Mouse (Mus musculus): ENCODE measurements at regions not wholly inside any gene's neighbourhood (a gene's known extent, or its start where the extent isn't known, plus 50 kb on each side); places are given as distances from the start of the nearest gene placed in this dataset.

GRCm38 (mm10) chr5:119125745-119126144, 544.7 kb upstream of the Tbx3 start:
- TF ChIP-seq MAZ (IDR thresholded peaks at IDR 0.05; ENCODE audit: low read depth, low read length) (no peak), MXI1 (IDR thresholded peaks at IDR 0.05; ENCODE audit: low read depth, low read length) (no peak), POLR2AphosphoS5 (IDR thresholded peaks at IDR 0.05; ENCODE audit: borderline replicate concordance, low read depth, low read length) (no peak), CTCF (IDR thresholded peaks at IDR 0.05 in 2 of 3, conservative IDR thresholded peaks at IDR 0.05 in 1 of 3; ENCODE audit: control insufficient read depth in 1 of 3, insufficient read depth in 1 of 3, low read depth in 2 of 3, low read length in 3 of 3, poor library complexity in 1 of 3, severe bottlenecking in 1 of 3) (no peak), SIN3A (IDR thresholded peaks at IDR 0.05; ENCODE audit: low read length) (no peak), POLR2AphosphoS2 (IDR thresholded peaks at IDR 0.05; ENCODE audit: low read length) (no peak), MAX (IDR thresholded peaks at IDR 0.05; ENCODE audit: low read length) (no peak), SMC3 (IDR thresholded peaks at IDR 0.05; ENCODE audit: low read depth, low read length) (no peak), KAT2A (conservative IDR thresholded peaks at IDR 0.05; ENCODE audit: low read depth, low read length) (no peak), RCOR1 (IDR thresholded peaks at IDR 0.05; ENCODE audit: low read depth, low read length) (no peak), ZKSCAN1 (IDR thresholded peaks at IDR 0.05; ENCODE audit: low read depth, low read length) (no peak), ZMIZ1 (IDR thresholded peaks at IDR 0.05; ENCODE audit: low read depth, low read length) (no peak)
- H3K9me3 ChIP-seq (replicated peaks; ENCODE audit: insufficient read depth, low read length), result no peaks in the 10 kb centered on the region
- no peak overlapping the region for H3K9ac ChIP-seq (ENCODE audit: control insufficient read depth, low read depth, low read length, poor library complexity, severe bottlenecking)
- no peak overlapping the region for H3K27ac ChIP-seq (ENCODE audit: control insufficient read depth, low read depth, low read length)
- H3K27me3 ChIP-seq (ENCODE audit: control insufficient read depth in 1 of 2, insufficient read depth in 2 of 2, low read length in 2 of 2), result no peaks in the 10 kb centered on the region
- DNase-seq (ENCODE audit: low read depth, low spot score), result no peak
- H3K36me3 ChIP-seq (ENCODE audit: control insufficient read depth in 1 of 2, insufficient read depth in 2 of 2, low read length in 2 of 2), result no peaks in the 10 kb centered on the region
- no peaks in the 10 kb centered on the region for H3K4me1 ChIP-seq (ENCODE audit: control insufficient read depth in 1 of 2, insufficient read depth in 2 of 2, low read length in 2 of 2)
- no peaks in the 10 kb centered on the region for H3K79me2 ChIP-seq (ENCODE audit: control insufficient read depth, insufficient read depth, low read length, poor library complexity)
- no peak overlapping the region for H3K4me3 ChIP-seq (ENCODE audit: control insufficient read depth in 1 of 2, insufficient read depth in 1 of 2, low read depth in 2 of 2, low read length in 2 of 2)

- H3K4me3 ChIP-seq (ENCODE audit: control insufficient read depth in 1 of 2, insufficient read depth in 1 of 2, low read depth in 2 of 2, low read length in 2 of 2), result no peak overlapping the region
- no peaks in the 10 kb centered on the region for H3K79me2 ChIP-seq (ENCODE audit: control insufficient read depth, insufficient read depth, low read length, poor library complexity)
- H3K4me1 ChIP-seq (ENCODE audit: control insufficient read depth in 1 of 2, insufficient read depth in 2 of 2, low read length in 2 of 2), result no peaks in the 10 kb centered on the region
- no peak for DNase-seq (ENCODE audit: low read depth, low spot score)
- H3K9me3 ChIP-seq (replicated peaks; ENCODE audit: insufficient read depth, low read length), result no peaks in the 10 kb centered on the region
- no peak overlapping the region for H3K9ac ChIP-seq (ENCODE audit: control insufficient read depth, low read depth, low read length, poor library complexity, severe bottlenecking)
- no peak for TF ChIP-seq SIN3A (IDR thresholded peaks at IDR 0.05; ENCODE audit: low read length)
- H3K27ac ChIP-seq (ENCODE audit: control insufficient read depth, low read depth, low read length), result no peak overlapping the region
- H3K27me3 ChIP-seq (ENCODE audit: control insufficient read depth in 1 of 2, insufficient read depth in 2 of 2, low read length in 2 of 2), result no peaks in the 10 kb centered on the region
- no peaks in the 10 kb centered on the region for H3K36me3 ChIP-seq (ENCODE audit: control insufficient read depth in 1 of 2, insufficient read depth in 2 of 2, low read length in 2 of 2)
These were observed 540.3 kb upstream of the Tbx3 start for GRCm38 (mm10) chr5:119130176-119130575.

- Histone ChIP-seq H3K9me3 (replicated peaks; ENCODE audit: insufficient read depth, low read length) (no peaks in the 10 kb centered on the region), H3K27ac (ENCODE audit: control insufficient read depth, low read depth, low read length) (no peak overlapping the region), H3K79me2 (ENCODE audit: control insufficient read depth, insufficient read depth, low read length, poor library complexity) (no peaks in the 10 kb centered on the region), H3K27me3 (ENCODE audit: control insufficient read depth in 1 of 2, insufficient read depth in 2 of 2, low read length in 2 of 2) (no peaks in the 10 kb centered on the region), H3K4me3 (ENCODE audit: control insufficient read depth in 1 of 2, insufficient read depth in 1 of 2, low read depth in 2 of 2, low read length in 2 of 2) (no peak overlapping the region), H3K4me1 (ENCODE audit: control insufficient read depth in 1 of 2, insufficient read depth in 2 of 2, low read length in 2 of 2) (no peaks in the 10 kb centered on the region), H3K36me3 (ENCODE audit: control insufficient read depth in 1 of 2, insufficient read depth in 2 of 2, low read length in 2 of 2) (no peaks in the 10 kb centered on the region), H3K9ac (ENCODE audit: control insufficient read depth, low read depth, low read length, poor library complexity, severe bottlenecking) (no peak overlapping the region)
- DNase-seq (ENCODE audit: low read depth, low spot score), result no peak
- no peak for TF ChIP-seq ZNF384 (IDR thresholded peaks at IDR 0.05; ENCODE audit: low read depth, low read length)
These were observed 539.0 kb upstream of the Tbx3 start for GRCm38 (mm10) chr5:119131461-119131860.
